Mouse (Mus musculus) kidney, postnatal 14 days (tissue): ENCODE measurements around the gene Tns1.

Experiments
- DNase-seq: peaks from one replicate; pipeline ENCODE4 v3.0.0; 2022; ENCODE audit warnings: mixed read lengths

The Tns1 gene

DNA sequence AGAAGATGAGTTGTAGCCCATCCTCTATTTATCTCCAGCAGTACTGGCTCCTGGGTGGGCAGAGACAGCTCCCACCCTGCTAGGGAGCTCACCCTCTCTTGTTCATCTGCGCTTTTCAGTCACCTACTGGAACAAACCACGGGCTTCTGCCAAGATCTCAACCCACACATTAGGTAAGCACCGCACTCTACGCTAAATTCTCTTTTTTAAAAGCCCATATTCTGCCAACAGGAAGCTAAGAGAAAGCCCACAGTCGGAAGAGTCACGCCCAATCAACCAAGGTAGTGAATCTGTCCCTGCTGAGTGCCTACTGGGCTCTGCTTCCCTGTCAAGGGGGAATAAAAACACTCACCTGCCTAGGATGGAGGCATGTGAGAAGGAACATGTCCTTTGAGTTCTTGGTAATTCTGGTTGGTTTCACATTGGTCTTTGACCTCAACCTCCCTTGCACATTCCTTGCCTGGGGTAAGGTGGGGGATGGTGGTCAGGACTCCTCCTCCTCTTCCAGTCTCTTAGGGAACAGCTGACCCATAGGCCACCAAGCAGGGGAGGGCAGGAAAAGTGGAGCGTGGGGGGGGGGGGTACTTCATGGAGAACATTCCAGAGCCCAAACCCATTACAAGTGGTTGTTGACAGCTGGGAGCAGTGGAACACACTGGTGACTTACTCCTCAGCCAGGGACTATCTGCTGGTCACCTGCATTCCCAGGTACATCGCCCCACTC lies 193.7 kb downstream of the Tns1 start:
- peak; percentile 91 for DNase-seq

DNA sequence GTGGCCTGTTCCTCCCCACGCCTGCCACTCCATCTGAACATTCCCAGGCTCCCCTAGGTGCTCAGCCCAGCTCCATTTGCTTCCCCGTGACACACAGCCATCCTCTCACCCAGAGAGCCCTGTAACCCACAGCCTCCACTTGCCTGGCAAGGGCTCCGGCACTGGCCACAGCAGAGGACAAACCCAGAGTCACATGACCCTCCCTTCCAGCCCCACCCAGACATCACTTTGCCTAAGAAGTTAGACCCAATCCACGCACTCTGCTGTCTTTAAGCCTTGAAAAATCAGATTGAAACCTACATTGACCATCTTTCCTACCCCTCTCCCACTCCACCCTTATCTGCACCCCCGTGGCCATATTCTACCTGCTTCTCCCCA lies 194.3 kb downstream of the Tns1 start:
- DNase-seq: peak; percentile 53

DNA sequence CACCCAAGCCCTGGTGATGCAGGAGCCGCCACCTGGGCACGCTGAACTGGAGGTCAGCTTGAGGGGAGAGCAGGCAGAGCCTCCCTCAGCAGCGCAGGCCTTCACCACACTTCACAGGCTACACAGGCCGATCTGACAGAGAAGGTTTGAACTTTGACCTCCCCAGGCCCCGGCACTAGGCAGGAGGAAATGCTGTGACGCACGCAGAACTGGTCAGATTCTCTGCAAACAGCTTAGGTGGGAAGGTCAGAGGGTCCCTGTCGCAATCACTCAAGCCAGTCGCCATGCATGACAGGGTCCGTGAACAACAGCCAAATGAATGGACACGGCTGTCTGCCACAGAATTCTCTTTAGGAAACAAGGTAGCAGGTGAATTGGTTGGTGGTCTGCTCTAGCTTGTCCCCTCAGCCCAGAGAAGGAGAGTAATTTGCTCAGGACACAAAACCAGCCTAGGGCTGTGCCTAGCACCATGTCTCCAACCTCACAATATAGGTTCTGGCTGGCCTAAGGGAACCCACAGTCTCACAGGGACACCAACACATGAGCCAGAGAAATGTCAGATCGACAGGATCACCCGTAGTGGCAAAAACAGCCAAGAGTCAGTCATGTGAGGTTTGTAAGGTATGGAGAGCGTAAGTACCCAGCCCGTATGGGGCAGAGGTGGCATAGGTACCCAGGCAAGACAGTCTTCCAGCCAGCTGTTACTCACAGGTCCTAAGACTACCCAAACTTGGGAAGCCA lies 194.9 kb downstream of the Tns1 start:
- DNase-seq: peak; percentile 86

DNA sequence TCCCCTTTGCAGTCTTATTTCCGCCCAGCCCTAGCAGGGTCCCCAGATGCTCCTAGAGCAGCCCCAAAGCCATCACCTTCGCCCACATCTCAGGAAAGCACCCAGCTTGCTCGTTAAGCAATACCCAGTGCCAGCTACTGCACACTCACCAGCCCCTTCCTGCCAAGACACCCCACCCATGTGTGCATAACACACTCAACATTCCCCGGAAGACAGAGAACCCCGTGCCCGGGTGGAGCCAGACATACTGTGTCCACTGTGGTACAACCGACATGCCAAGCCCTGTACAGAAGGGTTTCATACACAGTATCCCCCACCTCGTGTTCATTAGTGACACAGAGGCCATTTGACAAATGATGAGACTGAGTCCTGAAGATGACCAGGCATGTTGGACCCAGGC lies 195.9 kb downstream of the Tns1 start:
- no peak for DNase-seq

DNA sequence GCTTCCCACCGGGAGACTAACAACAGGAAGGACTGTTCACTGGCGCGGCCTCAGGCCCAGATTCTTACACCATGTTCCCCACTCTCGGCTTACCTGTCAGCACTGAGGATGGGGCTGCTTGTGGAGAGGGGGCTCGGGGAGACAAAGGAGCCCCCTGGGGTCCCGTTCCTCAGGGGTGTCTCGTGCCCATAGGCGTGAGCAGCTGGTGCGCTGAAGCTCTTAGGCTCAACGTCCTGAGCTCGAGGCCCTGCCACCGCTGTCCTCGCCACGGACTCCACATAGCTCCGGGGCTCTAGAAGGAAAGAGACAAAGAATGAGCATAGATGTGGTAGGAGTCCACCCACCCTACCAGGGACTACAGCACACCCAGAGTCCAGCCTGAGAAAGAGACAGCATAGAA lies 196.4 kb downstream of the Tns1 start:
- DNase-seq: no peak

DNA sequence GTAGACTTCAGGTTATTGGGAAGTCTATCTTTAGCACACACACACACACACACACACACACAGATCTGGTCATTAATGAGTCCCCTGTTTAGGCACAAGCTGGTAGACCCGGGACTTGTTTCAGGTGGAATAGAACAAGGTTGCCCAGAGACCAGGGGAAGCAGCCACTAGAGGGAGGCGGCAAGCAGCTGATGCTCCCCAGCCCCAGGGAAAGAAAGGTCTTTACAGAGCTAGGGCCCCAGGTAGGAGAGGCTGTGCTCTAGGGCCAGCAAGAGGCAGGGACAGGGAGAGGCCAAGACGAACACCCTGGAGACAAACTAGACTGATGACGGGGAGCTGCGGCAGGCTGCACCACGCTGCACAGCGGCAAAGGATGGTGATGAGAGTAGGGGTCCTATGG lies 198.0 kb downstream of the Tns1 start:
- DNase-seq: no peak

DNA sequence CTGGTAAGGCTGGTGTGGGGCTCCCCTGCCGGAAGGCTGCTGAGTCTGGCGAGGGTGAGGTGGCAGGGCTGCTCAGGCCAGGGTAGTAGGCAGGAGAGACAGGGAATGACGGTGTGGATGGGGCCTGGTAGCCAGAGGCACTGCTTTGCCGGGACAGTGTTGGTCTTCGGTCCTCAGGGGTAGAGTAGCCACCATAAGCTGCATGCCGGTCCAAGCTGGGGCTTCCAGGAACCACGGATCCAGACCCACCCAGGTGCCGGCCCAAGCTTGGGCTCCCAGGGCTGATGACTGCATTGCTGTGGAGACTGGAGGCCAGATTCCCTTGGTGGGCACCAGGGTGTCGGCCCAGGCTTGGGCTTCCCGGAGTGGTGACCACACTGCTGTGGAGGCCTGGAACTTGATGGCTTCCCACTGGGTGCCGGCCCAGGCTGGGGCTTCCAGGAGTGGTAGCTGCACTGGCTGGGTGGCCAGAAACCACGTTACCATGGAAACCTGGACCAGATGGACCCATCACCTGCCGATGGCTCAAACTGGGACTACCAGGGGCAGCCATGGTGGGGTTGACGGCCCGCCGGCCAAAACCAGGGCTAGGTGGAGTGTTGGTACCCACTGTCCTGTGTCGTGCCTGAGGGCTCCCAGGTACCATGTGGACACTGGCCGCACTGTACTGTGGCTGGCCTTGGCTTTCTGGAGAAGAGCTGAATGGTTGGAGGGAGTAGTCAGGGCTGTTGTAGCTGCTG lies 199.2 kb downstream of the Tns1 start:
- DNase-seq: no peak

DNA sequence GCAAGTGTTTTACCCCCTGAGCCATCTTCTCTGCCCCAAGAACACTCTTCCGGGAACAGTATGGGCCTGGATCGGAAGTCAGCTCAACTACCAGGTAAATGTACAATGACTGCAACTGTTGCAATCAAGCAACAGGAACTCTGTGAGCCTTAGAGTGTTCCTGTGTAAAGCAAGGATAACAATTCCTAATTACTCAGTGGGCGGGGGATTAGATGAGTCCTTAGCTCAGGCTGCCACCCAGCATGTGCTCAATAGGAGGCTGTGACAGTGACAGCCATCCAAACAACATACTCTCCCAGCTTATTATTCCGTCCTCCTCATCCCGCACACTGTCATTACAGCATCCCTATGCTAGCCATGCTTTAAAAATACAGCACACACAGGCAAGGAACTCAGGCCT lies 200.0 kb downstream of the Tns1 start:
- no peak for DNase-seq

DNA sequence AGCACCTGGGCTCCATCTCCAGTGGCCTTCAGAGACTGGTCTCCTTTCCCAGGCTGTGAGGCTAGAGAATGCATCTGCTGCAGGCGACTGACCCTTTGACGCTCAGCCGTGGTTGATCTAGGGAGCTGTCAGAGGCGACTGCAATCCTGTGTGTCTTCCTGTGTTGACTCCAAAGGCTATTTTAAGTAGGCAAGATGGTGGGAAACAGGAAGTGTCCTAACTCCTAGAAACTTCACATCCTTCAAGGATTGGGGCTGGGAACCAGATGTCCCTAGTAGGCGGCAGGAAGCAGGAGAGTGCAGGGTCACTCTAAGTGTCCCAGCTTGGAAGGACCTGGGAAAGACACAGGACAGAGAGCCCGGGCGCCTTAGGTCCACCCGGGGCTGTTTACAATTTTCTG lies 201.1 kb downstream of the Tns1 start:
- peak; percentile 78 for DNase-seq

DNA sequence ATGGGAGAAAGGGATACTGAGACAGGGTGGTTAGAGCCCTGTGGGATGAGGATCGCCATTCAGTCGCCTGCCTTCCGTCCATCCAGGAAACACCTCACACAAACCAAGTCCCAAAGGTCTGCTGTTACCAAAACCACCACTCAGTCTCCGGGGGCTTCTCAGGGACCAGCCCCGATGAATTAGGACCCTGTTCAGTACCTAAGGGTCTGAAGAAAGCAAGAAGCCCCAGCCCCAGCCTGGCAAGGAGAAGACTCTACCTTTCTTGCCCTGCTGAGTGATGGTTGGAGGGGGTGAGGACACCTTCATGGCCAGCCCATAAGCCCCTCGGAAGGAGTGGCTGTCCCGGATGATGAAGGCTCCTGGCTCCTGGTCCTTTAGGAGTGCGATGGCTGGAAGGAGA lies 203.5 kb downstream of the Tns1 start:
- DNase-seq: no peak

DNA sequence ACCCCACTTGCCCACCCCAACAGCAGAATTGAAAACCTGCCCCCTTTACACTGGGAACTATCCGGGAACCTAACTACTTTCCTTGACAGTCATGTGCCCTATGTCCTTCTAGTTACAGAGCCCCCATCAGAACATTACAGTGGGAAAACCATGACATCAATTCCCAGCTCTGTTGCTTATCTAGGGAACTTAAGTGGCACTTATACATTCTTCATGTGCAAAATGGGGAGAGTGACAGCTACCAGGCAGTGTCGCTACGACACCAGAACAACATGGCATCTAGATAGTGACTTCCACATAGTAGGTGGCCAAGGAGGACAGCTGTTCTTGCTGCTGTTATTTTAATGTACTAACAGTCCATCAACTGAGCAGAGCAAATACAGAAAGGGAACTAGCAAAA lies 204.3 kb downstream of the Tns1 start:
- DNase-seq: no peak

DNA sequence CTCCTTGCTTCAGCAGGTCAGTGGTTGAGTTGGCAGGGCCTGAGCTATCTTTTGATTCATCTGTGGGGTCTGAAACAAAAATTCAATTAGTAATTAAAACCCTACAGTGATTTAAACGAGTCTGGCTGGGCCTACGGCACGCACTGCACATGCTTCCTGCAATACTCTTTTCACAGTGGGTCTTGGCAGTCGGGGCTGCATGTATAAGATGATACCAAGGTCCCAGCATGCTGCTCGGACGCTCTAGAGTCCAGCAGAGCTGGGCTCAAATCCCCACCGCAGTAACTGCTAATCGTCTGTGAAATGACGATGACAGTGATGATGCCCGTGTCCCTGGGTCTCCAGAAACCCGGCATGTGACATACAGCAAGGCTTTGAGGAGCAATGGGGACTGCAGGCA lies 206.2 kb downstream of the Tns1 start:
- DNase-seq: no peak

DNA sequence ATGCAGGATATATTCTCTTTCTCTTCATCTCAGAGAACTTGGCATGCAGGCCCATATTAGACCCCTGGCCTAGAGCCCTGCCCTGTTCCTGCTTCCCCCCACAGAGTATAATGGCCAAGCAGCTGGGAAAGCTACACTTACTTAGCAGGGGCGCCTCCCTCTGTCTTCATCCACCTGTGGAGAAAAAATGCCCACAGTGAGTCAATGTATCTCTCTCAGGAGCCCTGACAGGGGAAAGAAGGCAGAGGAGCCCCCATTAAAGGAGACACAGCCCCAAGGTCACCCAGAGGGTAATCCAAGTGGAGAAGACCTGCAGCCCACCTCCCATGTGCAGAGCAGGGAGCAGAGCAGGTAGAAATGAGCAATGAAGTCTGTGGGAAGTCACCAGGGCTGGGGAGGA lies 208.0 kb downstream of the Tns1 start:
- no peak for DNase-seq

DNA sequence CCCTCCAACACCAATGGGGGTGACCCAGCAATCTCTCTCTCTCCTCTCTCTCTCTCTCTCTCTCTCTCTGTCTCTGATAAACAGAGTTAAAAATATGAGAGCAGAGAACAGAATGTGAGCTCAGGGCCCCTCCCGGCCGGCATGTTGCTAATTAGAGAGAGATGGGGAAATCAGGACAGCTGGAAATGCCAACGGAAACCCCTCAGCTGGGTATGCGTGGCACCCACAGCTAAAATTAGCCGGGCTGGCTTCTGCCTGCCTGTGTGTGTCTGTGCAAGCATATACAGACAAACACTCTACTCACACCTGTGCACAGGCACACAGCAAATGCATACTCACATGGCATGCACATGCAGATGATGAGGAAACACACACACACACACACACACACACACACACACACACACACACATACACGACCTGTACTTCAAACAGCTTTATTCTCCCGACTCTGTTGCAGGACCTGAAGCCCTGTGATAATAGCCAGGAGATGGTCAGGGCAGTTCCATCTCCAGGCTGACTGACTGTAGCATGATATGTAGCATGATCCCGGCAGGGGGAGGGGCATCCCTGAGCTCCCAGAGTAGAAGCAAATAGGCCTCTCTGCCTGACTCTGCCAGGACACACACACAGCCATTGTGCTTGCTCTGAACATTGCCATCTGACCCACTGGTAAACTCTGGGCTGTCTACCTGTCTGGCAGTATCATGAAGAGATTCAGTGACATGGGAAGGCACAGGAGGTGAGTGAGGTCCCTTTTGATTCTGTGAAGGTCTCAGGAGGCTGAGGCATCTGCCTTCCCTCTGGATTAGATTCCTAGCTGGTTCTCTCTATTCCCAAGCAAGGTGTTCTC lies 208.8 kb downstream of the Tns1 start:
- no peak for DNase-seq

DNA sequence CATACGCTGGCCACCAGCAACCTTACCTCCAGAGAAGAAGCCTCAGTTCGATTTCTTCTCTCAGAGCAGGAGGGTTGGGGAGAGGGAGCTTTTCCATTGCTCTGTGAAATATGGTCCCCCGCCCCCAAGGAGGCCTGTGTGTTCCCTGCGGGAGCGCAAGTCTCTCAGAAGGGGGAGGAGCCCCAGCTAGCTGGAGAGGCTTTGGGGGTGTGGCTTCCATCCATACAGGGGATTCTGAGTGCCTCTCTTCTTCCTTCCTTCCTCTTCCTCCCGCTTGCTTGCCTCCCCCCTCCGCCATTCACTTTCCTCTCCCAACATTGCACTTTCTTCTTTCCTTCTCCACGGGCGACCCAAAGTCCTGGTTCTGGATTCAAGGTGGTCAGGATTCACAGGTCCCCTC lies 210.2 kb downstream of the Tns1 start:
- DNase-seq: no peak

DNA sequence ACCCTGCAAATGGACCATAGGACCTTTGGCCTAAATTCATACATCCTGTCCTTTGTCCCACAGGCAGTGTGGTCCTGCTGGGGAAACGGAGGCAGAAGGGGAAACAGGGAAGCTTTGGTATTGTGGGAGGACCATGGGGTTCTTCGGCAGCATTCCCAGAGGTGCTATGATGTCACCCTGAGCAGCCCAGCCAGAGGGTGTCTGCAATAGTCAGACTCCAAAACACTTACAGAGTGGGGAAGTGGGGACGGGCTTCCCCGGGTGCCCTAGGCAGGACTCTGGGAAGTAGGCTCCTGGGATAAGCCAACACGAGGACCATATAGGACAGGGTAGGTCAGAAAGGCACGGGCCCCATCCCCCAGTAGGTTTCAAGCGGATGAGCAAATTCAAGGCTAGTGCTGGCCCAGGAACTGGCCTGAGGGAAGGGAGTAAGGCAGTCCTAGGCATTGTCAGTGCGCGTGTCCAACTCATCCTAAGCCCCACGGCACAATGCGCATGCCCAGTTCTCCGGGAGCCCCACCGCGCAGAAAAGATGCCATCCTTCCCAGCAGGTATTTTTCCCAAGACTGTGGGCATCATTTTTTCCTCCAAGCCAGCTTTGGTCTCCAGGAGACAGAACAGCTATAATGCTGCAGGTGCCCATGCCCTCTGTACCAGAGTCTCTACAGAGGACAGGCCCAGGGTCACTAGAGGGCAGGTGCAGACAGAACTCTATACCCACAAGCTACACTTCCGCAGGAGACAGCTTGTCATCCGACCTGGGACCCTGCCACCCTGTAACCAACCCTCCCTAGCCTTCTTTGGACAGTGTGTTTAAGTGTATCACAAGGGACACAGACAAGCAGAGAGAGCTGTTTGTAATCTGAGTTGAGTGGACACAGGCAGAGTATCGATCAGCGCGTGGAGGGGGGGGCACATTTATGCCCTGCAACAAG lies 210.9 kb downstream of the Tns1 start:
- no peak for DNase-seq

DNA sequence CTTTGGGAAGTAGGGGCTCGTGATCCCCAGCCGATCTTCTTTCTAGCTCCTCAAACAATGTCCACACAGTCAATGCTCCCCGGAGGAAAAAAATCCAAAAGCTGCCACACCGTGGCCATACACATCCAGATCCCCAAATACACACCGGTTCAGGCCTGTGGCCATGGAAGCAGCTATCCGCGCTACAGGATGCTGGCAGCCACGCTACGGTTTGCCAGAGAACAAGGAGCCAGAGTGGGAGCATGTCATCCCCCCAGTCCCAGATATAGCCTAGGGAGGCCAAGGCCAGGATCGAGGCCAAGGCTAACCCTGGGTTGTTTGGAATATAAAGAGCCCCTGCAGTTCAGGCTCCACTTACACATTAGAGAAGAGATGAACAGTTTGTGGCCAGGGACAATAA lies 211.8 kb downstream of the Tns1 start:
- DNase-seq: no peak

DNA sequence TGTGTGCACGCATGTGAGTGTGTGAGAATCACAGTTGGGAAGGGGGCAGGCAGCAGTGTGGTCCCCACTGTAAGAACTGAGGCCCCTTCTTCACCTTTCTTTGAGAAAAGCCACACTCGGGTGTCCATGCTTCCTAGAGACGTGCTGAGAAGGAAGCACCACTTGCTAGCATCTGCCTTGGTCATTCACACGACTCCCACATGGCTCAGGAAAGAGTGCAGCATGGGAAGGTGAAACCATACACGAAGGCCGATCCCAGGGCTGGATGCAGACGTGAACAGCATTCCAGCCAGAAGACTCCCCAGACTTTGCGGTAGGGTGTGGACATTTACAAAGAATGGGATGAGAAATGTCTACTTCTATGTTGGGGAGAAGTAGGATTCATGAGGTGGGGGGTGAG lies 212.3 kb downstream of the Tns1 start:
- no peak for DNase-seq

DNA sequence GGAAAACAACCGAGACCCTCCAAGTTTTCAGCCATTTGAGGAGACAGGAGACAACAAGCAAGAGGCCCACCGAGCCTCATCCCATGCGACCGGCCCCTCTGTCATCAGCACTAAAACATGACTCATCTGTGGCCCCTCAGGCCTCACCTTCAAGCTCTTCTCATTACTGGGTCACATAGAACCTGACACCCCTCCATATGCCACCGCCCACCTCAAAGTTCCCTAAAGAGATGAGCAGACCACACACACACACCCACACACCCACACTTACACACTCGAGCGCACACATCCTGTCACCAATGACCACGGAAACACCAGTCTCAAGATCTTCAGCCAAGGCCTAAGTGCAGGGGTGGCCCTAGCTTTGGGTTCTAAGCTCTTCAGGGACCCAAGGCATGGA lies 213.5 kb downstream of the Tns1 start:
- no peak for DNase-seq

DNA sequence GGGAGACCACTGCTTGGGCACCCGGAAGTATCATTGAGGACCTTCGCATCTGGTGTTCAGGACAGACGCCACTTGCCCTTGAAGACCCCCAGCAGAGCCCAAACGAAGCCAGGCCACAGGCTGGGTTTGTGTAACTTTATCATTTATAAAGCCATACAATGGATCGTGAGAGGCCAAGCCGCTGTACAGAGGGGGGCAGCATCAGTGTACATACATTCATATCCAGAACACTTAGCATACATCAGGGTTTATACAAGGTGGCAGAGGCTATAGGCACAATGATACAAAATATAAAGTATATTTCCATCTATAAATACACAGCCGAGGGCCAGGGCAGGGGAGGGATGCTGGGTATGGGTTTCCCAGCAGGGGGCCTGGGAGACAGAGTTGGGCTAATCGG lies 214.1 kb downstream of the Tns1 start:
- no peak for DNase-seq

DNA sequence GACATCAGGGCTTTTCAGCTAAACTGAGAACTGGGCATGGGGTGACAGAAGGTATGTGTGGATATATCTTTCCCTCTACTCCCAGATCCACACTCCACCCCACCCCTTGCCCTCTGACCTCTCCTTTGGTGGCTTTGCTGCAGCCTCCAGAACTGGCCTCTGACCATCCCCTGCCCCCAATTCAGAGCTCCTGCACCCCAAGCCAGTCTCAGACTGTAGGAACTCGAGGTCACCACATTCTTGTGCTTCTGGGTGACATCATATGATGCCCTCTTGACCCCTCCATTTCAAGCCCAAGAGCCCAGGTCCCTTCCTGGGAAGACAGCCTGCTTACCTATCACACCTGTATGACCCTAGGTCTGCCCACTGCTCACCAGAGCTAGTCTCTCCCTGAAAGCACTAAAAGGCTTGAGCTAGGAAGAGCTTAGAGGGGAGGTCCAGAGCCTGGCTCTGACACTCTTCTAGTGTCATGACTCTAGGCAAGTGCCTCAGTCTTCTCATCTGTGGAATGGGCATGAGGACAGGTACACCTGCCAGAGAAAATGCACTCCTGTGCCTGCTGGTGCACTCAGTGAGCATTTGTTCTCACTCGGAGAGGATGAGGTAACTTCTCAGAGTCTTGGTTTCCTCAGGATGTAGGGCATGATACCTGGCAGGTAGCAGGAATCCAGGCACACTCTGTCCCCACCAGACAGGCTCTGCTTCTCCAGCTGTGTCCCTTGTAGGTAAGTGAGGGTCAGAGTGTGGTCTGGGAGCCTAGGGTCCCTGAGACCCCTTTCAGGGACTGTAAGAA lies 214.9 kb downstream of the Tns1 start:
- peak; percentile 26 for DNase-seq
